Mouse (Mus musculus) embryonic facial prominence, embryonic 13.5 days (tissue): ENCODE data around the gene Gab1. TPM values are rescaled to one million over a fixed set of nuclear protein-coding genes. Genes with fewer than 3 reads are reported as not detected.

ENCODE experiments used
- ATAC-seq: fragments of 200-750 bp; cut with Nextera tagmentation; 2 replicates; pipeline ENCODE4 v1.8.0; 2017; ENCODE audit warnings: low read depth; ENCODE audit not compliant: insufficient number of reproducible peaks, insufficient read depth, low FRiP score, low TSS enrichment
- H3K27ac ChIP-seq: fragments of 300-500 bp; sonication (generic); 2 replicates; pipeline ENCODE4 v1.5.1; 2015; ENCODE audit warnings: moderate library complexity, mild to moderate bottlenecking, inconsistent platforms
- H3K27me3 ChIP-seq: fragments of 300-500 bp; sonication (generic); 2 replicates; pipeline ENCODE4 v1.6.1; 2015; ENCODE audit warnings: mild to moderate bottlenecking, inconsistent platforms
- H3K36me3 ChIP-seq: fragments of 300-500 bp; sonication (generic); 2 replicates; pipeline ENCODE4 v1.6.1; 2015; ENCODE audit warnings: mild to moderate bottlenecking, inconsistent platforms
- H3K4me1 ChIP-seq: fragments of 300-500 bp; sonication (generic); 2 replicates; pipeline ENCODE4 v1.6.1; 2015; ENCODE audit warnings: inconsistent platforms
- H3K4me2 ChIP-seq: fragments of 300-500 bp; sonication (generic); 2 replicates; pipeline ENCODE4 v1.6.1; 2015; ENCODE audit warnings: moderate library complexity, mild to moderate bottlenecking, inconsistent platforms
- H3K4me3 ChIP-seq: fragments of 300-500 bp; sonication (generic); 2 replicates; pipeline ENCODE4 v1.5.1; 2015; ENCODE audit warnings: mild to moderate bottlenecking, inconsistent platforms
- H3K9ac ChIP-seq: fragments of 300-500 bp; sonication (generic); 2 replicates; pipeline ENCODE4 v1.6.1; 2015; ENCODE audit warnings: mild to moderate bottlenecking, inconsistent platforms
- H3K9me3 ChIP-seq: fragments of 300-500 bp; sonication (generic); 2 replicates; pipeline ENCODE4 v1.6.1; 2016; ENCODE audit warnings: inconsistent platforms
- WGBS: fragments of 180-500 bp; shearing (Covaris S2); methylation state at CpG from one replicate; pipeline ENCODE4 v1.1.7; 2015; ENCODE audit warnings: mixed read lengths; 5-methylcytosine and 5-hydroxymethylcytosine counted together
- polyA plus RNA-seq: library from polyadenylated mRNA; unstranded; fragments of >200 nt; fragmentation: Nextera tagmentation; extraction: Ambion mirVana; gene quantifications from 2 replicates; pipeline ENCODE4 v1.2.1, GENCODE M21; 2015

Gene Gab1
- polyA plus RNA-seq, 1 experiment from 2014 or later = 22.7 TPM

DNA sequence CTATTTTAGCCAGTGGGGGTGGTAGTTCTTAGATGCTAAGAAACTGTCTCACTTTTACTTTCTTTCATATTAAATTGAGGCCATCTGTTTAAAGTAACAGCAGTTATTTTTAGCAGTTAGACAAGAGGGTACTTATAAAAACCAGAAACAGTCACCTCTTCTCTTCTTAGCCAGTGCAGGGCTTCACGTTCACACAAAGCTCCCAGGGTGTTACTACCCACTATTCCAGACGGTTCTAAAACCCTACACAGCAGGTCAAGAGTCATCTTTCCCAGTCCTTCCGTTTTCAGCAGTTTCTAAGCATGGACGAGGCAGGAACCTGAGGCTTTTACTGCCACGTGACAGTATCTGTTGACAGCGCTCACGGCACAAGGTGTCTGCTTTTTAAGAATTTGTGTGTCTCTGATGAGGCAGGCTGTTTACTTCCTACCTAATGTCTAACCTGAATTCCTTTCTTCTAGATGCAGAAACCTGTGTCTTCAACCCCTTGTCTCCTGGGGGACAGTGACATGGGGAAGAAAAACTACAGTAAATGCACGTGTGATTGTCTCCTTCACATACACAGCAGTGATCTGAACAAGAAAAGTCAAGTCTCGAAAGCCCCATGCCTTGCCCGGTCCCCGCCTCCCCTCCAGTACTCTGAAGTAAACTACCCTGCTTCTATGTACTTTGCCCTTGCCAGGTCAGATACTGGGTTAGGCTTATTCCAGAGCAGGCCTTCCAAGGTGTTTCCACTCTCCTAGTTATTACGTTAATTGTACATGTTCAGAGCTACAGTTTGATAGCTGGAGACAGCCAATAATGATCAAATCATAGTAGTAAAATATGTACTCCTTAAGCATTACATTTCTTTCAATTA is 58.7 kb downstream of the Gab1 start:
- Histone ChIP-seq H3K27ac (no peak overlapping the region), H3K4me2 (no peak overlapping the region), H3K9me3 (no peaks in the 10 kb centered on the region), H3K27me3 (no peaks in the 10 kb centered on the region), H3K4me1 (peaks cover 41% of the 10 kb centered on the region), H3K4me3 (no peak overlapping the region), H3K9ac (no peak overlapping the region), H3K36me3 (no peaks in the 10 kb centered on the region)
- 51% methylated on average over 12 of the region's 12 CpGs for WGBS
- ATAC-seq = no peak

DNA sequence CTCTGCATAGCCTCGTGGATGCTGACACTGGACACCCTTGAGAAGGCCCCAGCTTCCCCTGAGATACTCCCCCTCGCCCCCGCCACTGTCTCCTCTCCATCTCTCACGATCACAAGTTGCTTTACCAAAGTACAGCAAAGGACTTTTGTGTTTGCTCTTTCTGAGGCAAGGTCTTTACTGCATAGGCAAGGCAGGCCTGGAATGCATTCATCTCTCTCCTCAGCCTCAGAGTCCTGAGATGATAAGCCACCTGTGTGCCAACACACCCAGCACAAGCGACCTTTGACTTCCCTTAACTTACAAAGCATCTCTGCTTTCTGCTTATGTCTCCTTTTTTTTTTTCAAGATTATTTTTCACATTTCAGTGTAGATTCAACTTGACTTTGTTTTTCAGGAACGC is 61.3 kb downstream of the Gab1 start:
- H3K4me2 ChIP-seq = no peak overlapping the region
- H3K36me3 ChIP-seq = no peaks in the 10 kb centered on the region
- H3K27ac ChIP-seq = no peak overlapping the region
- peaks cover 46% of the 10 kb centered on the region for H3K4me1 ChIP-seq
- no peaks in the 10 kb centered on the region for H3K9me3 ChIP-seq
- no peak for ATAC-seq
- no peak overlapping the region for H3K9ac ChIP-seq
- no peaks in the 10 kb centered on the region for H3K27me3 ChIP-seq
- 77% methylated on average over 6 of the region's 6 CpGs for WGBS
- H3K4me3 ChIP-seq = no peak overlapping the region

DNA sequence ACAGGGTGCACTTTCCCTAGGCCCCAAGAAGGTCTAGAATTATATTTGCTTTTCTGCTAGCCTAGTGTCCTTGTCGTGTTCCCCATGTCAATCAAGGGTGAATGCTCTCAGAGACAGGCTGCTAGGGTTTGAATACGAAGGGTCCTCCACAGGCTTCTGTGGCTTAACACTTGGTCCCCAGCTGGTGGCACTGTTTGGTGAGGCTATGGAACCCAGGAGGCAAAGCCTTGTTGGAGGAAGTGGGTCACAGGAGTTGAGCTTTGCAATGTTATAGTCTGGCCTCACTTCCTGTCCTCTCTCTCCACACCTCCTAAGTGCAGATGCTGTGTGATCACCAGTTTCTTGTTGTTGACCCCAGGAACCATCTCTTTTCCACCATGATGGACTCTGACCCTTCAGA is 63.3 kb downstream of the Gab1 start:
- Histone ChIP-seq H3K36me3 (no peaks in the 10 kb centered on the region), H3K4me1 (peaks cover 42% of the 10 kb centered on the region), H3K27ac (no peak overlapping the region), H3K9me3 (no peaks in the 10 kb centered on the region), H3K4me2 (no peak overlapping the region), H3K9ac (no peak overlapping the region), H3K4me3 (no peak overlapping the region), H3K27me3 (no peaks in the 10 kb centered on the region)
- 83% methylated on average over 2 of the region's 2 CpGs for WGBS
- ATAC-seq = no peak

DNA sequence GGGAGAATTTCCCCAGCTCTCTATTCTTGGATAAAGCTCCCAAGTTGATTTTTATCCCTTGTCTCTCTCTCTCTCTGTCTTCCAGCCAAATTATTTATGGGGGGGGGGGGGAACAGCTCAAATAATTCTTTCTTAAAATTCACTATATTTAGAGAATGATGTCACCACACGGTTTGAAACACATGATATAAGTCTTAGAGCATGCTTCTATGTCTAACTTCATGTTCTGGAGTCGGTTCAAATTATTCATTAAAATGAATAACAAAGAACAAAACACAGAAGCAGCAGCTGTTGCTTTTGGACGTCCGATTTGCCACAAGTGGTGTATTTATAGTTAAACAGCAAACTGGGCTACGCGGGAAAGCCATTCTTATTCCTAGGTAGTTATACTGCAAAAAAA is 65.1 kb downstream of the Gab1 start:
- no peak overlapping the region for H3K27ac ChIP-seq
- 68% methylated on average over 6 of the region's 6 CpGs for WGBS

DNA sequence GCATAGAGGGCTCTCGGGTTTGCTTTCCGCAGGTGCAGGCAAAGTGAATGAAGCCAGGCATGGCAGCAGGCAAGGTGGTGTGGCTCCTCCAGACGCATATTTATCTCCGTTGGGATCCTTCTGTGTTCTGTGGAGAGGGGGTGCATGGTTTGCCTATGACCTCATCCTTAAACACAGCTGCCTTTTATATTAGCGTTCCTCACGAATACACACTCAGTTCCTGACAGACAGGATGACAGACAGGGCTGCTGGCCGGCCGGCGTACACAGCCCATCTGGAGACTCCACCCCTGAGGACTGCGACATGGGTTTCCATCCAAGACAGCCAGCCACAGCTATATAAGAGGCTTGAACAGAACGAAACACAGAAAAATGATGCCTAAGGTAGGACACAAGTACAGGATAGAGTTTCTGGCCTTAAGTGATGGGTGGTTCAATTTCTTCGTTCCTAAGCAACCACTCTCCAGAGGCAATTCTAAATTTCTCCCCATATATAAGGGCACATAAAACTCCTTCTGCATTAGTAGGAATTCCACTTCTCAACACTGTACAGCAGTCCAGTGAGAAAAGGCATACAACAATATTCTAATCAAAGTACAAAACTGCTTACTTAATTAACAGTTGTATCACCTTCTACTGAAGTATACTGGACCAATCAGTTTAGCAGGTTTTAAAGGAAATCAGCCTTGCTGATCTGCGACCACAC is 66.1 kb downstream of the Gab1 start:
- Histone ChIP-seq H3K36me3 (no peaks in the 10 kb centered on the region), H3K27me3 (no peaks in the 10 kb centered on the region), H3K27ac (no peak overlapping the region), H3K4me2 (no peak overlapping the region), H3K9me3 (no peaks in the 10 kb centered on the region), H3K4me1 (peaks cover 30% of the 10 kb centered on the region), H3K4me3 (no peak overlapping the region), H3K9ac (no peak overlapping the region)
- 41% methylated on average over 13 of the region's 13 CpGs for WGBS
- 0 out of 2 replicates have a peak, but pooled peaks have one; percentile 32 for ATAC-seq

More for the DNA sequence above, 65.1 kb downstream of the Gab1 start:
- ATAC-seq = no peak
- Histone ChIP-seq H3K4me1 (peaks cover 37% of the 10 kb centered on the region), H3K27me3 (no peaks in the 10 kb centered on the region), H3K36me3 (no peaks in the 10 kb centered on the region), H3K9me3 (no peaks in the 10 kb centered on the region), H3K9ac (no peak overlapping the region), H3K4me2 (no peak overlapping the region), H3K4me3 (no peak overlapping the region)

DNA sequence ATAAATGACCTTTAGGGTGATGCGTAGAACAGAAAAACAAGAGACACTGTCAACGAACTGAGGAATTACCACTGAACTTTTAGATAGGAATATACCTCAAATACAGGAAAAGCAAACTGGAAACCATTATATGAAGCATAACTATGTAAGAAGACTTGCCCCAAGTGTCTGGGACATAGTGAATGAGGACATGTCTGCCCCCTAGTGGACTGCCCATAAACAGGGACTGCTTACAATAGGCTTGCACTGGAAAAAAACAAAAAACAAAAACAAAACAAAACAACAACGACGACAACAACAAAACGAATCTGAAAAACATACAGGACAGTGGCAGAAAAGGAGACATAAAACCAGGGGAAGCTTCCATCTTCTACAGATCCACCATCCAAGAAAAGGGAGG is 66.9 kb downstream of the Gab1 start:
- peaks cover 34% of the 10 kb centered on the region for H3K4me1 ChIP-seq
- H3K4me2 ChIP-seq = no peak overlapping the region
- no peak for ATAC-seq
- no peaks in the 10 kb centered on the region for H3K9me3 ChIP-seq
- no peaks in the 10 kb centered on the region for H3K36me3 ChIP-seq
- no peak overlapping the region for H3K9ac ChIP-seq
- no peaks in the 10 kb centered on the region for H3K27me3 ChIP-seq
- no peak overlapping the region for H3K27ac ChIP-seq
- 80% methylated on average over 5 of the region's 5 CpGs for WGBS
- H3K4me3 ChIP-seq = no peak overlapping the region

DNA sequence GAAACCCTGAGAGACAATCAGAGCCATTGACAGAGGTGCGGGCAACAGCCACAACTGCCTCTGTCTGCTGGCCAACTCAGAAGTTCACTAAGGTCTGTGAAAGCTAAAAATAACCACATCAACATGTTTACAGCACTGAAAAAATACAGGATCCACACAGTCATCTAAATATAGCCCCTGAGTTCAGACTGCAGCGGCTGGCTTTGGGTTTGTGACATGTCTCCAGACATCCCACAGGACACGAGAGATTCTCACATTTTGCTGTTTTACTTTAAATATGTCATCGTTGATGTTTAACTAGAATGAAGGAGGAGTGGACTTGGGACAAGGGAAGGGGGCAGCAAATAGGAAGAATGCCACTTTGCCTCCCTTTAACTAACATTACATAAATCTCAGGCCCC is 68.7 kb downstream of the Gab1 start:
- no peaks in the 10 kb centered on the region for H3K27me3 ChIP-seq
- H3K36me3 ChIP-seq = no peaks in the 10 kb centered on the region
- no peak overlapping the region for H3K4me2 ChIP-seq
- no peak for ATAC-seq
- no peak overlapping the region for H3K4me3 ChIP-seq
- H3K9ac ChIP-seq = no peak overlapping the region
- H3K9me3 ChIP-seq = no peaks in the 10 kb centered on the region
- 58% methylated on average over 4 of the region's 4 CpGs for WGBS
- H3K4me1 ChIP-seq = peaks cover 42% of the 10 kb centered on the region
- H3K27ac ChIP-seq = peak overlapping the region; percentile 39; the same call in 1 of the 2 replicates

DNA sequence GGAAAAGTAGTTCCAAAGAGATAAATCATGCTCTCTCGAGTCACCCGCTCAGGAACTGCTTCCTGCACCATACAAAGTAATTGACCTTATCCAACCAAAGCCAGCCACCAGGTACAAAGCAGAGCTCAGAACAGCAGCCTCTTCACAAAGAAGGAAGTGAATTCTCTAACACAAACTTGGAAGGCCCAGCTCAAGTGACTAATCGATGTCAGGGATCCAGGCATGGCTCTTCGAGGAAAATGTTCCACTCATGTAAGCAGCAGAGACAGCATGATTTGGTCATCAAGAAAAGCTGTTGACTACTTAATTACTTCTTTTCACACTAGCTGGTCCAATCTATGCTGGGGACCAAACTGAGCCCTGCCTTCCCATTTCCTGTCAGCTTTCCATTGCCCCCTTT is 69.4 kb downstream of the Gab1 start:
- H3K9ac ChIP-seq = no peak overlapping the region
- 60% methylated on average over 4 of the region's 4 CpGs for WGBS
- H3K4me1 ChIP-seq = peaks cover 42% of the 10 kb centered on the region
- H3K27me3 ChIP-seq = no peaks in the 10 kb centered on the region
- H3K36me3 ChIP-seq = no peaks in the 10 kb centered on the region
- no peak overlapping the region for H3K4me2 ChIP-seq
- H3K4me3 ChIP-seq = no peak overlapping the region
- ATAC-seq = no peak
- H3K27ac ChIP-seq = peak overlapping the region; percentile 39; the same call in 1 of the 2 replicates
- no peaks in the 10 kb centered on the region for H3K9me3 ChIP-seq

DNA sequence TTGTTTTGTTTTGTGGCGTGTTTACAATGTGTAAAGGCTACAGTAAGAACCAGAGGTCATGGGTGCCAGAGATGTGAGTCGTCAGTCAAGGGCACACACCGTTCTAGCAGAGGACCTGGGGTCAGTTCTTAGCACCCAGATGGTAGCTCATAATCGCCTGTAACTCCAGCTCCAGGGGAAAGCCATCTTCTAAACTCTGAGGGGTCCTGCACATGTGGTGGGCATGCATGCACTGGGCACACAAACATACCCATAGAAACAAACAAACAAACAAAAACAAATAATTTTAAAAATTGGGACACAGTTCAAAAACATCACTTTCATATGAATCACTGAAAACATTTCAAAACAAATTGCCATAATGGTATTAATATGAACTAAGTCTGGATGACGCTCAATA is 69.9 kb downstream of the Gab1 start:
- Histone ChIP-seq H3K27me3 (no peaks in the 10 kb centered on the region), H3K9ac (no peak overlapping the region), H3K36me3 (no peaks in the 10 kb centered on the region), H3K4me3 (no peak overlapping the region), H3K27ac (no peak overlapping the region), H3K9me3 (no peaks in the 10 kb centered on the region), H3K4me2 (no peak overlapping the region), H3K4me1 (peaks cover 41% of the 10 kb centered on the region)
- WGBS = 89% methylated on average over 5 of the region's 5 CpGs
- ATAC-seq = no peak

DNA sequence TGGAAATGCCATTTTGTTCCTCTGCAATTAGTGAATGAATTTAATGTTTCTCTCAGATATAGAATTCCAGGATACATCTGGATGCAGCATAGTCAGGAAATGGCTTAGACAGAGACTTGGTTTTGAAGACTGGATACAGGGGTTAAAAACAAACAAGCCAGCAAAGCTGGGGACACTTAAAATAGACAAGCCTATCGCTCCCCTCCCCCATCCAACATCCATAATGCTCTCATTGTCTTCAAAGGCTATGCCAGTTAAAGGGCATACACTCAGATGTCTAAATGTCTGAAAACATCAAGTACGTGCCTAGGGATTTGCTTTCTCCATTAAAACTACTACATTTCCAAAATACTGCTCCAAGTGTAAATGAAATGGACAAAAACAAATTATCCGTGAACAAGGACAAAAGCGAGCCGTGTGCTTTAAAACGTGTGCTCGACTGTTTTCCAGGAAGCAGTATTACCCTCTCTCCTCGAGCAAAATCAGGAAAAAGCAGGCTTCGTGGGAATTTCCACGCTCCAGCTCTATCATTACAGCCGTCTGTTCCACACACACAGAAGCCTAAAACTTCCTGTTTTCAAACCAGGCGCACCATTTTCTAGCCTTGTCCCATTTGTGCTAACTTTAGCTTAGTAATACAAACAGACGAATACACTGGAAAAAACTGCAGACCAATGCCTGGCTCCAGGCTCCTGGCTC is 72.4 kb downstream of the Gab1 start:
- Histone ChIP-seq H3K4me3 (no peak overlapping the region), H3K4me1 (peaks cover 27% of the 10 kb centered on the region), H3K9ac (no peak overlapping the region), H3K27ac (peak overlapping the region; percentile 69), H3K27me3 (no peaks in the 10 kb centered on the region), H3K9me3 (no peaks in the 10 kb centered on the region), H3K36me3 (no peaks in the 10 kb centered on the region), H3K4me2 (peak overlapping the region; percentile 29)
- ATAC-seq = no peak
- 17% methylated on average over 13 of the region's 13 CpGs for WGBS

DNA sequence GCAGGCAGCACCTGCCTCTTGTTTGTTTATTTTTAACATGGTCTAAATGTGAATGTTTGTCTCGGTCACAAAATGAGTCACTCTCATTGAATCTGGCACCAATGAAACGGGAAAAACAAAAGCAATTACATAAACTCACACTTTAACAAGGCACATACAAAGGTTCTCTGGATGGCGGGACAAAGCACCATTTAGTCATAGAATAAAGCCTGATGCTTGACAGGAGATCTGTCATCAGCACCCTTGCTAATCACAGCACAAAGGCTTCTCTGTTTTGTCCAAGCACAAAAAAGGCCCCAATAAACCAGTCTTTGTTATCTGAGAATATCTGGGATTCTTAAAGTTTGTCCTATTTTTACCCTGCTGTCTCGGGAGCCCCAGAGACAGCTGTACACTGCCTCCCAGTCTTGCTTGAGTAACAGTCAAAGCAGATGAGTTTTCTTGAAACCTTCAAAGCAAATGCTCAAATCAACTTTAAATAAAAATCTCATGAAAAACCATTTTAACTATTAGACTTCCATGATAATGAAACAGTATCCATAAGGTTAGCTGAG is 76.2 kb downstream of the Gab1 start:
- H3K27ac ChIP-seq = no peak overlapping the region

More for the DNA sequence above, 76.2 kb downstream of the Gab1 start:
- Histone ChIP-seq H3K4me2 (no peak overlapping the region), H3K27me3 (no peaks in the 10 kb centered on the region), H3K9me3 (no peaks in the 10 kb centered on the region), H3K4me3 (no peak overlapping the region), H3K4me1 (peaks cover 18% of the 10 kb centered on the region), H3K36me3 (peaks cover 3% of the 10 kb centered on the region; the same call in 1 of the 2 replicates), H3K9ac (no peak overlapping the region)
- WGBS = 27% methylated on average over 4 of the region's 4 CpGs
- ATAC-seq = no peak
